Mouse (Mus musculus): ENCODE measurements around the gene Cdk5. TPM values are rescaled to one million over a fixed set of nuclear protein-coding genes. Genes with fewer than 3 reads are reported as not detected.

Gene Cdk5
- polyA plus RNA-seq, 1 experiment = 83.2 TPM

GRCm38 (mm10) chr5:24409466-24409865 is 13.9 kb downstream of the Cdk5 start:
- H3K4me3 ChIP-seq (ENCODE audit: insufficient read depth, low read depth, low read length) = no peak overlapping the region
- no peaks in the 10 kb centered on the region for H3K4me1 ChIP-seq (ENCODE audit: control insufficient read depth, insufficient read depth, low read length)
- no peak overlapping the region for H3K27ac ChIP-seq (ENCODE audit: insufficient read depth, low read depth, low read length)
- no peak for DNase-seq
- no peak for TF ChIP-seq CTCF (conservative IDR thresholded peaks at IDR 0.05; ENCODE audit: insufficient read depth, insufficient read length, low read depth, low read length)
- no peaks in the 10 kb centered on the region for H3K36me3 ChIP-seq (ENCODE audit: control insufficient read depth, insufficient read depth, low read length)
- WGBS = 65% methylated on average over 2 of the region's 2 CpGs
- no peaks in the 10 kb centered on the region for H3K27me3 ChIP-seq (replicated peaks; ENCODE audit: control insufficient read depth, insufficient read depth, low read length)

GRCm38 (mm10) chr5:24408651-24409050 is 14.7 kb downstream of the Cdk5 start:
- no peaks in the 10 kb centered on the region for H3K4me1 ChIP-seq (ENCODE audit: control insufficient read depth, insufficient read depth, low read length)
- H3K27ac ChIP-seq (ENCODE audit: insufficient read depth, low read depth, low read length) = no peak overlapping the region
- 66% methylated on average over 13 of the region's 13 CpGs for WGBS
- no peaks in the 10 kb centered on the region for H3K36me3 ChIP-seq (ENCODE audit: control insufficient read depth, insufficient read depth, low read length)
- TF ChIP-seq POLR2A (IDR thresholded peaks at IDR 0.05; ENCODE audit: low read depth, low read length) (no peak), CTCF (conservative IDR thresholded peaks at IDR 0.05; ENCODE audit: insufficient read depth, insufficient read length, low read depth, low read length) (no peak)
- H3K4me3 ChIP-seq (ENCODE audit: insufficient read depth, low read depth, low read length) = no peak overlapping the region
- DNase-seq = peak; percentile 34
- no peaks in the 10 kb centered on the region for H3K27me3 ChIP-seq (replicated peaks; ENCODE audit: control insufficient read depth, insufficient read depth, low read length)

GRCm38 (mm10) chr5:24405389-24405876 is 17.9 kb downstream of the Cdk5 start:
- 75% methylated on average over 3 of the region's 3 CpGs for WGBS
- H3K27ac ChIP-seq (ENCODE audit: insufficient read depth, low read depth, low read length) = no peak overlapping the region
- H3K27me3 ChIP-seq (replicated peaks; ENCODE audit: control insufficient read depth, insufficient read depth, low read length) = no peaks in the 10 kb centered on the region
- no peaks in the 10 kb centered on the region for H3K4me1 ChIP-seq (ENCODE audit: control insufficient read depth, insufficient read depth, low read length)
- TF ChIP-seq CTCF (conservative IDR thresholded peaks at IDR 0.05; ENCODE audit: insufficient read depth, insufficient read length, low read depth, low read length) (no peak), POLR2A (IDR thresholded peaks at IDR 0.05; ENCODE audit: low read depth, low read length) (no peak)
- no peak overlapping the region for H3K4me3 ChIP-seq (ENCODE audit: insufficient read depth, low read depth, low read length)
- no peak for DNase-seq
- no peaks in the 10 kb centered on the region for H3K36me3 ChIP-seq (ENCODE audit: control insufficient read depth, insufficient read depth, low read length)

DNA sequence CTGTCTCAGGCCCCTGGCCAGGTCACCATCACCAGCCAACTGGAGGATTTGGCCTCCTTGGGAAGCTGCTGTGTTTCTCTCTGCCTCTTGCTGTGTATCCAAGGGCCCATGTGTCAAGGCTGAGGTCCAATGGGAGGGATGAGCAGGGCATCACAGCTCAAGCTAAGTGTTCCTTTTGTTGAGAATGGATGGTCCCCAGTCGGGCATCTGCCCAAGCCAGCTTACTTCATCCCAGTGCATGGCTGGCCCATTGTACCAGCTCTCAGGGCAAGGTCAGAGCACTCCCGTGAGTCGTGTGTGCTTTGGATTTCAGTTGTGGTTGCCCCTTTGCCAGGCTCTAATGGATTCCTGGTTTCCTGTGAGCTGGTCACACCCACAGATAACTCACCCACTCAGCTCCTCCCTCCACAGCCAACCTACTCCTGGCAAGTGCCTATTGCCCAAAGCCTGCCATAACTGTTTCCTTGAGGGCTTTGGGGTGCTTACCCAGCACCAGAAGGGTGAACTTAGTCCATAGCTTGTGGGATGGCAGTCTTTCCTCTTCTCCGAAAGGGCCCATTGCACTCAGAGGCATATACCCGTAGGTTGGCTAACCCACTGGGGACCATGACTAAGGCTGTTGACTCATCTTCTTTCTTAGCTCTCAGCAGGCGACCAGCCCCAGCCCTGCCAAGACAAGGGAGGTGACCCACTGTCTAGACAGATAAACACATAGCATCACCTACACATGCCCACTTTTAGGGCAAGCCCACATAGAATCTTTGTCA is 18.6 kb downstream of the Cdk5 start:
- H3K27me3 ChIP-seq (replicated peaks; ENCODE audit: control insufficient read depth, insufficient read depth, low read length) = no peaks in the 10 kb centered on the region
- DNase-seq = no peak
- TF ChIP-seq CTCF (conservative IDR thresholded peaks at IDR 0.05; ENCODE audit: insufficient read depth, insufficient read length, low read depth, low read length) (no peak), POLR2A (IDR thresholded peaks at IDR 0.05; ENCODE audit: low read depth, low read length) (no peak)
- WGBS = 86% methylated on average over 6 of the region's 6 CpGs
- H3K36me3 ChIP-seq (ENCODE audit: control insufficient read depth, insufficient read depth, low read length) = no peaks in the 10 kb centered on the region
- no peak overlapping the region for H3K4me3 ChIP-seq (ENCODE audit: insufficient read depth, low read depth, low read length)
- no peak overlapping the region for H3K27ac ChIP-seq (ENCODE audit: insufficient read depth, low read depth, low read length)
- no peaks in the 10 kb centered on the region for H3K4me1 ChIP-seq (ENCODE audit: control insufficient read depth, insufficient read depth, low read length)

- H3K36me3 ChIP-seq (ENCODE audit: control insufficient read depth, insufficient read depth, low read length) = no peaks in the 10 kb centered on the region
- no peak for DNase-seq
- H3K4me3 ChIP-seq (ENCODE audit: insufficient read depth, low read depth, low read length) = no peak overlapping the region
- H3K27ac ChIP-seq (ENCODE audit: insufficient read depth, low read depth, low read length) = no peak overlapping the region
- no peaks in the 10 kb centered on the region for H3K4me1 ChIP-seq (ENCODE audit: control insufficient read depth, insufficient read depth, low read length)
- TF ChIP-seq CTCF (conservative IDR thresholded peaks at IDR 0.05; ENCODE audit: insufficient read depth, insufficient read length, low read depth, low read length) = no peak
- no peak for TF ChIP-seq POLR2A (IDR thresholded peaks at IDR 0.05; ENCODE audit: low read depth, low read length)
- H3K27me3 ChIP-seq (replicated peaks; ENCODE audit: control insufficient read depth, insufficient read depth, low read length) = no peaks in the 10 kb centered on the region
- 74% methylated on average over 9 of the region's 9 CpGs for WGBS
Measured at GRCm38 (mm10) chr5:24401969-24402368, 21.4 kb downstream of the Cdk5 start.

GRCm38 (mm10) chr5:24400911-24401605 is 22.3 kb downstream of the Cdk5 start:
- Histone ChIP-seq H3K4me3 (ENCODE audit: insufficient read depth, low read depth, low read length) (no peak overlapping the region), H3K27me3 (replicated peaks; ENCODE audit: control insufficient read depth, insufficient read depth, low read length) (no peaks in the 10 kb centered on the region), H3K36me3 (ENCODE audit: control insufficient read depth, insufficient read depth, low read length) (no peaks in the 10 kb centered on the region), H3K4me1 (ENCODE audit: control insufficient read depth, insufficient read depth, low read length) (peaks cover 2% of the 10 kb centered on the region; the same call in 1 of the 2 replicates), H3K27ac (ENCODE audit: insufficient read depth, low read depth, low read length) (no peak overlapping the region)
- DNase-seq = no peak
- 86% methylated on average over 5 of the region's 5 CpGs for WGBS
- TF ChIP-seq CTCF (conservative IDR thresholded peaks at IDR 0.05; ENCODE audit: insufficient read depth, insufficient read length, low read depth, low read length) = no peak
- no peak for TF ChIP-seq POLR2A (IDR thresholded peaks at IDR 0.05; ENCODE audit: low read depth, low read length)

DNA sequence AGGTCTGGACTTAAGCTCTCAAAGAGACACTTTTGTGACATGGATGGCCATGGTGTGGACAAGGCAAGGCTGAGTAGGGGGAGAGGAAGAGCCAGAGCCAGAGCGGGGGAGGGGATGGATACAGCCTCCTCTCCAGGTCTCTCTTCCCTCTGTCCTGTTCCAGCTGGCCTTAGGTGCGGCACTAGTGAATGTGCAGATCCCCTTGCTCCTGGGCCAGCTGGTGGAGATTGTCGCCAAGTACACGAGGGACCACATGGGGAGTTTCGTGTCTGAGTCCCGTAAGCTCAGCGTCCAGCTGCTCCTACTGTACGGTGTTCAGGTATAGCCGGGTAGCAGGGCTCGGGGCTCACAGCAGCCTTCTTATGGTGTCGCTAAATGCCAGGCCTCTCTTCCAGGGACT is 23.0 kb downstream of the Cdk5 start:
- TF ChIP-seq CTCF (conservative IDR thresholded peaks at IDR 0.05; ENCODE audit: insufficient read depth, insufficient read length, low read depth, low read length) = no peak
- no peak for TF ChIP-seq POLR2A (IDR thresholded peaks at IDR 0.05; ENCODE audit: low read depth, low read length)
- WGBS = 89% methylated on average over 11 of the region's 11 CpGs
- H3K27me3 ChIP-seq (replicated peaks; ENCODE audit: control insufficient read depth, insufficient read depth, low read length) = no peaks in the 10 kb centered on the region
- peaks cover 2% of the 10 kb centered on the region; the same call in 1 of the 2 replicates for H3K4me1 ChIP-seq (ENCODE audit: control insufficient read depth, insufficient read depth, low read length)
- H3K4me3 ChIP-seq (ENCODE audit: insufficient read depth, low read depth, low read length) = no peak overlapping the region
- H3K36me3 ChIP-seq (ENCODE audit: control insufficient read depth, insufficient read depth, low read length) = no peaks in the 10 kb centered on the region
- DNase-seq = no peak
- H3K27ac ChIP-seq (ENCODE audit: insufficient read depth, low read depth, low read length) = no peak overlapping the region
